Mouse (Mus musculus) brain, embryonic 14.5 days (tissue): ENCODE results near the gene Prr3.

ENCODE experiments used
- CTCF ChIP-seq: fragments of 200-500 bp; IDR thresholded peaks from 2 replicates; pipeline ENCODE4 v1.5.1; 2012; ENCODE audit warnings: inconsistent platforms, mild to moderate bottlenecking, moderate library complexity, borderline replicate concordance; ENCODE audit not compliant: insufficient read depth, insufficient read length; ENCODE audit errors: extremely low read depth
- POLR2A ChIP-seq: fragments of 200-500 bp; IDR thresholded peaks from 2 replicates; pipeline ENCODE4 v1.6.1; 2012; ENCODE audit warnings: mild to moderate bottlenecking, inconsistent platforms, borderline replicate concordance; ENCODE audit not compliant: poor library complexity, insufficient read depth, insufficient read length, severe bottlenecking; ENCODE audit errors: extremely low read depth

- TF ChIP-seq CTCF (no peak), POLR2A (no peak)
Observed at GRCm38 (mm10) chr17:36001966-36002365, 21.9 kb upstream of the Prr3 start.
